Mouse (Mus musculus) heart, embryonic 15.5 days (tissue): ENCODE measurements around the gene Tdp2. TPM values are rescaled to one million over a fixed set of nuclear protein-coding genes. Genes with fewer than 3 reads are reported as not detected.

ENCODE experiments used
- ATAC-seq: fragments of 200-750 bp; cut with Nextera tagmentation; replicated peaks from 2 replicates; pipeline ENCODE4 v1.8.0; 2017; ENCODE audit warnings: low read depth, moderate TSS enrichment; ENCODE audit not compliant: insufficient number of reproducible peaks, insufficient read depth, low FRiP score
- H3K27ac ChIP-seq: fragments of 300-500 bp; sonication (generic); 2 replicates; pipeline ENCODE4 v1.5.1; 2015; ENCODE audit warnings: mild to moderate bottlenecking, inconsistent platforms
- H3K27me3 ChIP-seq: fragments of 300-500 bp; sonication (generic); 2 replicates; pipeline ENCODE4 v1.6.1; 2015; ENCODE audit warnings: inconsistent platforms
- H3K36me3 ChIP-seq: fragments of 300-500 bp; sonication (generic); 2 replicates; pipeline ENCODE4 v1.6.1; 2015; ENCODE audit warnings: mild to moderate bottlenecking, inconsistent platforms
- H3K4me1 ChIP-seq: fragments of 300-500 bp; sonication (generic); replicated peaks from 2 replicates; pipeline ENCODE4 v1.6.1; 2015; ENCODE audit warnings: inconsistent platforms
- H3K4me2 ChIP-seq: fragments of 300-500 bp; sonication (generic); 2 replicates; pipeline ENCODE4 v1.6.1; 2015; ENCODE audit warnings: inconsistent platforms, mild to moderate bottlenecking, moderate library complexity
- H3K4me3 ChIP-seq: fragments of 300-500 bp; sonication (generic); 2 replicates; pipeline ENCODE4 v1.5.1; 2015; ENCODE audit warnings: mild to moderate bottlenecking, inconsistent platforms
- H3K9ac ChIP-seq: fragments of 300-500 bp; sonication (generic); 2 replicates; pipeline ENCODE4 v1.6.1; 2015; ENCODE audit warnings: mild to moderate bottlenecking, inconsistent platforms
- H3K9me3 ChIP-seq: fragments of 300-500 bp; sonication (generic); replicated peaks from 2 replicates; pipeline ENCODE4 v1.6.1; 2016; ENCODE audit warnings: inconsistent platforms
- WGBS: fragments of 180-500 bp; shearing (Covaris S2); methylation state at CpG from one replicate; pipeline ENCODE4 v1.1.7; 2015; ENCODE audit warnings: mixed read lengths; 5-methylcytosine and 5-hydroxymethylcytosine counted together
- polyA plus RNA-seq: library from polyadenylated mRNA; unstranded; fragments of >200 nt; fragmentation: Nextera tagmentation; extraction: Ambion mirVana; gene quantifications from 2 replicates; pipeline ENCODE4 v1.2.1, GENCODE M21; 2015

Gene Tdp2
- polyA plus RNA-seq, result 29.8 and 34.9 TPM in 2 replicates

DNA sequence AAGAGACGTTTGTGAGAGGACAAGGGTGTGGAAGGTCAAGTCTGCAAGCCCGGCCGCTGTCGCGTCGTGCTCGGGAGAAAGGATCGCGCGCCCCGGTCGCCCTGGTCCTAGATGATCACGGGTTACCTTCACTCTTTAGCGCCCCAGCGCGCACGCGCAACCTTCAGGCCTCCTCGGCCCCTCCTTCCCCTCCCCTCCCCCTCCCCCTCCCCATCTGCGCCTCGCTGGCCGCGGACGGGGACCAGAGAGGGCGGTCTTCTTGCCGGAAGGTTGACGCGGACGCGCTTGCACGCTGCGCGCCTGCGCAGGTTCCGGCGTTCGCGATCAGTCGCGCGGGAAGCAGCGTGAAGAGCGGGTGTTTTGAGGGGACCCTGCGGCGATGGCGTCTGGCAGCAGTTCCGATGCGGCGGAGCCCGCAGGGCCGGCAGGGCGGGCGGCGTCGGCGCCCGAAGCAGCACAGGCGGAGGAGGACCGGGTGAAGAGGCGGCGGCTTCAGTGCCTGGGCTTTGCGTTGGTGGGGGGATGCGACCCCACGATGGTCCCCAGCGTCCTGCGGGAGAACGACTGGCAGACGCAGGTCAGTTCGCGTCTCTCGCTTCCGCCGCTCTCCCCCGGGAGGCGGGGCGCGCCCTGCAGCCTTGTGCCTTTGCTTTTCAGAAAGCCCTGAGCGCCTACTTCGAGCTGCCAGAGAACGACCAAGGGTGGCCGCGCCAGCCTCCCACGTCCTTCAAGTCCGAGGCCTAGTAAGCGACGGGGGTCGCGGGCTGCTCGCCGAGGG, at the start of gene Tdp2, which contains the start of gene Acot13:
Tdp2 (plus strand) TSS at position 327 of the 778 bp plus-strand sequence.
Acot13 (minus strand) TSS at position 188 of the 778 bp plus-strand sequence.
- Histone ChIP-seq H3K9ac (peak within 1 kb of the TSS; percentile 81), H3K4me3 (peak within 1 kb of the TSS; percentile 70), H3K9me3 (no peaks in the 10 kb centered on the region), H3K27ac (peak within 1 kb of the TSS; percentile 96), H3K4me2 (peak within 1 kb of the TSS; percentile 71), H3K27me3 (no peaks in the 10 kb centered on the region), H3K4me1 (peaks cover 28% of the 10 kb centered on the region), H3K36me3 (no peaks in the 10 kb centered on the region)
- ATAC-seq, result peak; percentile 97
- WGBS, result under 1% methylated on average over 90 of the region's 90 CpGs

DNA sequence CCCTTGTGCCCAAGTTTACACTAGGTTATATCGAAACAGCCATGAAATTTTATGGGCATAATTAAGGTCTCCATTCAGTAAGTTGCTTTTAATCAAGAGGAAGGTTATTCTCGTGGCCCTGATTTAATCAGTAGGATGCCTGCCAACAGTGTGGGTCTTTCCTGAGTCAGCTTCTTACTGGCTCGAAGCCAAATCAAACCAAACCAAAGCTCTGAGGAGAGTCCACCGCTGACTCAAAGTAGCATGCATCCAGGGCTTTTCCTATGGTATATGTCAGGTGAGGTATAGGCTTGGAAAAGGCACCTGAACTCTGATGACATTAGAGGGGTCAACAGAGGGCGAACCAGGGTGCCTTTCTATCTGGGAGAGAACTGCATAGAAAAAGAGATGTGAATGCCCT, 49.6 kb upstream of the Tdp2 start:
- no peak for ATAC-seq
- Histone ChIP-seq H3K36me3 (no peaks in the 10 kb centered on the region), H3K27ac (no peak overlapping the region), H3K9me3 (no peaks in the 10 kb centered on the region), H3K4me1 (peaks cover 5% of the 10 kb centered on the region; the same call in 1 of the 2 replicates), H3K27me3 (no peaks in the 10 kb centered on the region), H3K9ac (no peak overlapping the region), H3K4me2 (no peak overlapping the region), H3K4me3 (no peak overlapping the region)
- 44% methylated on average over 5 of the region's 5 CpGs for WGBS

DNA sequence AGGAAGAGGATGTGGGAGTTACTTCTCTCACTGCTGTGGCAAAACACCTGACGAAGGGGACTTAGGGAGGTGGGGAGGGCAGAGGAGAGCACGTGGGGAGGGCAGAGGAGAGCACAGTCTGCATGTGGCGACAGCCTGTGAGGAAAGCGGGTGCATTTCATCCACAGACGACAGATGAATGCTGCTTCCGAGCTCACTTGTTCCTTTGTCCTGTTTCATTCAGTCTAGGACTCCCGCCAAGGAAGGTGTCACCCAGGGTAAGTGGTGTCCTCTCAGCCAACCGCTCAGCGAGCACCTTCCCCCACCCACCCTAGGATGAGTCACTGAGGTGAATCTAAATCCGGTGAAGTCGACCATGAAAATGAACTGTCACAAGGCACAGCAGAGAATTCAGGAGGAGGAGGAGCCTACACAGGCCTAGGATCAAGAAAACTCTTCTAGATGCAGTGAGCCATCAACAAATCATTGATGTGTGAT, 45.4 kb upstream of the Tdp2 start:
- peak; percentile 58; the same call in 1 of the 2 replicates for ATAC-seq
- 43% methylated on average over 11 of the region's 11 CpGs for WGBS
- Histone ChIP-seq H3K4me2 (0 out of 2 replicates have a peak overlapping the region, but pooled peaks have one; percentile 5), H3K36me3 (no peaks in the 10 kb centered on the region), H3K9me3 (no peaks in the 10 kb centered on the region), H3K27ac (no peak overlapping the region), H3K4me1 (peaks cover 5% of the 10 kb centered on the region; the same call in 1 of the 2 replicates), H3K27me3 (no peaks in the 10 kb centered on the region), H3K9ac (no peak overlapping the region), H3K4me3 (no peak overlapping the region)

DNA sequence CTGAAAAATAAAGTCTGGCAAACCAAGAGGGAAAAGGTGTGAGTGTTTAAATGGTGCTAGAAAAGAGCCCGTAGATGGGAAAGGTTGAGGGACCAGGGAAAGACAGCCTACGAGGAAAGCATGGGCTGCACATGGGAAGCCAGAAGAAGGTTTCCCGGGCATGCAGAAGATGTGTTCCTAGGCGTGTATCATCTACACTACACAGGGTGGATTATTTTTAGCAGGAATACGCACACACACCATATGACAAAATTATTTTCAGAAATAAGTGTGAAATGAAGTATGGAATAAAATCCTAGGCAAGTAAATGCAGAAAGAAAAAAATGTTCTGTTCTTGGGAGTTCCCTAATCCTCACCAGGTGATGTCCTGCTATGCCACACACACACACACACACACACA, 44.0 kb upstream of the Tdp2 start:
- H3K27me3 ChIP-seq, result no peaks in the 10 kb centered on the region
- H3K9ac ChIP-seq, result no peak overlapping the region
- no peak overlapping the region for H3K4me3 ChIP-seq
- H3K27ac ChIP-seq, result no peak overlapping the region
- H3K9me3 ChIP-seq, result no peaks in the 10 kb centered on the region
- no peak overlapping the region for H3K4me2 ChIP-seq
- no peaks in the 10 kb centered on the region for H3K4me1 ChIP-seq
- no peak for ATAC-seq
- WGBS, result 81% methylated on average over 5 of the region's 5 CpGs
- no peaks in the 10 kb centered on the region for H3K36me3 ChIP-seq

DNA sequence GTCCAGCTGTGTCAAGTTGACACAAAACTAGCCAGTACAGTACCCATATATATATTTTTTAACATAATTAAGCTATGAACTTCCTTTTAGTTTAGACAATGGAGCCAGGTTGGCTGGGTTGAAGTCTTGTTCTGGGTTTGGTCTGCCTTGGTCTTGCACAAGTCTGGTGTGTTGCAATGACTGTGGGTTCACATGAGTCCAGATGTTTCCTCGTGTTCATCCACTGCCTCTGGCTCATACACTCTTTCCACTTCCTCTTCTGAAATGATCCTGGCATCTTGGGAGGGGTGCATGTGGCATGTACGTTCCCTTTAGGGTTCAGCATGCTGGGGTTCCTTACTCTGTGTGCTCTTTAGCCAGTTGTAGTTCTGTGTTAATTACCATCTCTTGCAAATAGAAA, 40.1 kb upstream of the Tdp2 start:
- 65% methylated on average over 2 of the region's 2 CpGs for WGBS
- no peak for ATAC-seq
- Histone ChIP-seq H3K9me3 (no peaks in the 10 kb centered on the region), H3K36me3 (no peaks in the 10 kb centered on the region), H3K27ac (no peak overlapping the region), H3K9ac (no peak overlapping the region), H3K4me2 (no peak overlapping the region), H3K27me3 (no peaks in the 10 kb centered on the region), H3K4me3 (no peak overlapping the region), H3K4me1 (no peaks in the 10 kb centered on the region)

DNA sequence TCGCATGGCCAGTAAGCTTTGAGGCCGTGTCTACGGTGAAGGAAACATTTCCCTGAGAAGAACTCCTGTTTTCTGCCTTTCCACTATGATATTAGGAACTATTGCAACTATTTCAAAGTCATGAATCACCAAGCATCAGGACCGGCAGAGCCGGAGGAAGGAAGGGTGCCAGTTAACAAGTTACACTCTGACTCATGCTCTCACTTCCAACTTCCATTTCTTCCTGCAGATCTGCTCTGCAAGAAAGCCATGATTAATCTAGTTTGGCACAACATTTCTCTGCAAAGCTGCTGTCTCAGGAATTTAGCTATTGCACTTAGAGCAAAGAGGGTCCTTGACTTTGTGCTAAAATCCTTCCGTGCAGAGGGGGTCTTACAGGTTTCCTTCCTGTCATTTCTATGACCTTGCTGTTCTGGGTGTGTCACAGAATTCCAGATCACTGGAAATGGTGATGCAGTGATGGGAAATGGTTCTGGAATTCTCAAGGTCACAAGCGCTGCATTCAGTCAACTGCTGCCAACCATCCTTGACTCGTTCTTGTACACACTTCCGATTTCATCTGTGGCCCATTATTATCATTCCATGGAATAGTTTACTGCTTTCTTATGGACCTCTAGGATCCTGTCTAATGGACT, 39.0 kb upstream of the Tdp2 start:
- 69% methylated on average over 9 of the region's 9 CpGs for WGBS
- no peak overlapping the region for H3K9ac ChIP-seq

DNA sequence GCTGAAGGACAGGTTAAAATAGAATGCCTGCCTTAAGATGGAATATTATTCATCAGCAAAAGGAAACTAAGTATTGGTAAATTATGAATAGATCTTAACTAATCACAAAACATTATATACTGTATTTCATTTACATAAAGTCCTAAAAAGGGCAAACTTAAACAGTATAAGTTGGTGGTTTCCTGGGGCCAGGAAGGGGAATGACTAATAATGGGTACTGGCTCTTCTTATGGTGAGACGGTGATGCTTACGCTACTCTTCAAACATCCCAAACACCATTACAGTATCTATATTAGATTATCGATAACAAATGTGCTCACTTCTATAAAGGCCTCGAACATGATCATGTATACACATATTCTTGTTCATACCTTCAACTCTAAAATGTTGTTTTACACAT, 32.8 kb upstream of the Tdp2 start:
- Histone ChIP-seq H3K4me2 (no peak overlapping the region), H3K9ac (no peak overlapping the region), H3K27ac (no peak overlapping the region), H3K4me3 (no peak overlapping the region), H3K4me1 (peaks cover 6% of the 10 kb centered on the region), H3K36me3 (no peaks in the 10 kb centered on the region), H3K27me3 (no peaks in the 10 kb centered on the region), H3K9me3 (no peaks in the 10 kb centered on the region)
- no peak for ATAC-seq
- 91% methylated on average over 4 of the region's 4 CpGs for whole genome bisulfite sequencing

More for the DNA sequence above, 39.0 kb upstream of the Tdp2 start:
- Histone ChIP-seq H3K9me3 (no peaks in the 10 kb centered on the region), H3K36me3 (no peaks in the 10 kb centered on the region), H3K4me1 (no peaks in the 10 kb centered on the region), H3K27me3 (no peaks in the 10 kb centered on the region), H3K4me3 (no peak overlapping the region), H3K27ac (no peak overlapping the region), H3K4me2 (no peak overlapping the region)
- no peak for ATAC-seq

DNA sequence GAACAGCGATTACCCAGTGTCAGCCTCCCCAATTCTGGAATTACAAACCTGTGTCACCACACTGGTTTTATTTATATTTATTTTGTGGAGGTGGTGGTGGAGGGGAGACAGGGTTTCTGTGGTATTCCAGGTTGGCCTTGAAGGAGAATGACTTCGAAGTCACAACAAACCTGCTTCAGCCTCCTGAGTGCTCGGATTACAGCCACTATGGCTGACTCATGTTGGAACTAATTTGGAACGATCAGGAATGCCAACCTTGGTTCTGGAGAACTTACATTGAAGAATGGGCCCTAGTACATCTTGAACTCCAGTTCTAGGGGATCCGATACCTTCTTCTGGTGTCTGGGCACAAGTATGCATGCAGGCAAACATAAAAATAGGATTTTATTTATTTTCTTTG, 32.1 kb upstream of the Tdp2 start:
- Histone ChIP-seq H3K9ac (0 out of 2 replicates have a peak overlapping the region, but pooled peaks have one; percentile 62), H3K36me3 (no peaks in the 10 kb centered on the region), H3K4me1 (peaks cover 11% of the 10 kb centered on the region), H3K4me2 (peak overlapping the region; percentile 76), H3K9me3 (no peaks in the 10 kb centered on the region), H3K27me3 (no peaks in the 10 kb centered on the region), H3K27ac (peak overlapping the region; percentile 100; the same call in 1 of the 2 replicates), H3K4me3 (peak overlapping the region; percentile 98)
- WGBS, result 61% methylated on average over 5 of the region's 5 CpGs
- no peak for ATAC-seq

DNA sequence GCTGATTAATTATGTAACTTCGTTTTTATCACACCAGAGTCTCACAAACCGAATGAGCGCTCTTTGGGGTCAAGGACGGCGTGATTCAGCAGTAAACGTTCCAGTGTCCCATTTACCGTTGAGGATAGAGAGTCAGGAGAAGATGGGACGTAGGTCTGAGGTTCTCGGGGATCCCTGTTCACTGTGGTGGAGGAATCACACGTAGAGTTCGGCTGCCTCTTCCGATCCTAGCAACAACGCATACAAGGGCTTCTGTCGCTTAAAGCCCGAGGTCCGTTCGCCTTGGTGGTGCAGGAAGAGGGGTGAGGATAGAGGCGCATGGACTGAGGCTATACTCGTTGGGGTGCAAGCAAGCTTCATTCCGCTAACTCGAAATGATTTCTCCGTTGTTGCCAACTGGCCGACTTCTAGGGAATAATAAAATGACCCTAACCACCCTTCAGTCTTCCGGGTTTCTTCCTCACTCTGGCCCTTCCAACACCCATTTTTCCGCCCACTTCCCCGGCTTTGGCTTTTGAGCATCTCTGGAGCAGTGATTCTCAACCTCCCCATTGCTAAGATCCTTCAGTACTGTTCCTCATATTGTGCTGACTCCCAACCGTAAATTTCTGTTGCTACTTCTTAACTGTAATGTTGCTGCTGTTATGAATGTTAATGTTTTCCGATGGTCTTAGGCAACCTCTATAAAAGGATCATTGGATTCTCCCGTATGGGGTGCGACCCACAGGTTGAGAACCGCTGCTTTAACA, 31.4 kb upstream of the Tdp2 start:
- under 1% methylated on average over 31 of the region's 31 CpGs for WGBS
- H3K4me2 ChIP-seq, result peak overlapping the region; percentile 76
- peak; percentile 9; the same call in 1 of the 2 replicates for ATAC-seq

DNA sequence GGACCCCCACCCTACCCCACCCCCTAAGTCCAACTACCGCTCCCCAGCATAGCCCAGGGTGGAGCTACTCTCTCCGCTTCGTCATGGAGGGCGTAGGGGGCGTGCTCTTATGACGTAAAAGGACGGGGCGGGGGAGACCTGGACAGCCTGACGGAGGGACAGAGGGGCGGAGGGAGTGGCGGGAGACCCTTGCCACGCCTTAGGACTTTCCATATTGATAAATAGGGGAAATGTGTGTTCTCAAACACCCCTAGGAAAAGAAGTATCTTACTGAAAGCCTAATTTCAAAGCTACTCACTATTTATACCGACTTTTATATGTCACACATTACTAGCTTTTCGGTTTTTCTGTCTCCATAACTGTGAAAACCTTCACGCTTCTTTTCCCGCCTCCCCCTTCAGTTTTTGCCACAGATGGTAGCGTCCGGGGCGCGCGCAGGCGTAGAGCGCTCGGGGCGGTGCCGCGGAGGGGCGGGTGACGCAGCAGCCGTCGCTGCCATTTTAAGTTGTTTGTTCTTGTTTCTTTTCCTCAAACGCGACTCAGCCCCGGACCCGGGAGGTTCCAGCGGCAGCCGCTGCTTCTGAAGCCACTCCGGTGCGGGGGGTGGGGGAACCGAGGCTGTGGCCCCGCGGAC, 30.7 kb upstream of the Tdp2 start:
- ATAC-seq, result peak; percentile 98
- H3K9me3 ChIP-seq, result no peaks in the 10 kb centered on the region

More for the DNA sequence above, 31.4 kb upstream of the Tdp2 start:
- Histone ChIP-seq H3K4me3 (peak overlapping the region; percentile 98), H3K4me1 (peaks cover 14% of the 10 kb centered on the region), H3K27ac (peak overlapping the region; percentile 100), H3K27me3 (no peaks in the 10 kb centered on the region), H3K9ac (peak overlapping the region; percentile 62), H3K36me3 (peaks cover 4% of the 10 kb centered on the region; the same call in 1 of the 2 replicates), H3K9me3 (no peaks in the 10 kb centered on the region)

More for the DNA sequence above, 30.7 kb upstream of the Tdp2 start:
- no peaks in the 10 kb centered on the region for H3K27me3 ChIP-seq
- H3K4me3 ChIP-seq, result peak overlapping the region; percentile 98
- peaks cover 7% of the 10 kb centered on the region; the same call in 1 of the 2 replicates for H3K36me3 ChIP-seq
- peak overlapping the region; percentile 100 for H3K9ac ChIP-seq
- under 1% methylated on average over 42 of the region's 42 CpGs for WGBS
- peaks cover 20% of the 10 kb centered on the region for H3K4me1 ChIP-seq
- H3K4me2 ChIP-seq, result peak overlapping the region; percentile 82
- H3K27ac ChIP-seq, result peak overlapping the region; percentile 100
